Mouse (Mus musculus): ENCODE measurements at regions not wholly inside any gene's neighbourhood (a gene's known extent, or its start where the extent isn't known, plus 50 kb on each side); places are given as distances from the start of the nearest gene placed in this dataset.

- WGBS, result 70% methylated on average over 17 of the region's 17 CpGs
- no peaks in the 10 kb centered on the region for H3K4me1 ChIP-seq
- no peaks in the 10 kb centered on the region for H3K27me3 ChIP-seq (ENCODE audit: insufficient read depth, poor library complexity, severe bottlenecking)
- DNase-seq (ENCODE audit: low spot score), result no peak
- no peaks in the 10 kb centered on the region for H3K36me3 ChIP-seq
- H3K27ac ChIP-seq, result no peak overlapping the region
- H3K4me3 ChIP-seq, result no peak overlapping the region
- H3K9me3 ChIP-seq, result no peaks in the 10 kb centered on the region
Observed at GRCm38 (mm10) chr14:99743625-99744297, 445.3 kb downstream of the Klf5 start.

- Histone ChIP-seq H3K36me3 (no peaks in the 10 kb centered on the region), H3K27ac (no peak overlapping the region), H3K4me3 (no peak overlapping the region), H3K27me3 (ENCODE audit: insufficient read depth, poor library complexity, severe bottlenecking) (no peaks in the 10 kb centered on the region), H3K9me3 (no peaks in the 10 kb centered on the region), H3K4me1 (no peaks in the 10 kb centered on the region)
- WGBS, result 72% methylated on average over 7 of the region's 7 CpGs
- no peak for DNase-seq (ENCODE audit: low spot score)
Observed at GRCm38 (mm10) chr14:99745209-99745608, 446.7 kb downstream of the Klf5 start.

- H3K4me3 ChIP-seq, result no peak overlapping the region
- H3K36me3 ChIP-seq, result no peaks in the 10 kb centered on the region
- H3K4me1 ChIP-seq, result no peaks in the 10 kb centered on the region
- no peaks in the 10 kb centered on the region for H3K27me3 ChIP-seq (ENCODE audit: insufficient read depth, poor library complexity, severe bottlenecking)
- no peak overlapping the region for H3K27ac ChIP-seq
- no peaks in the 10 kb centered on the region for H3K9me3 ChIP-seq
- WGBS, result 85% methylated on average over 17 of the region's 17 CpGs
- DNase-seq (ENCODE audit: low spot score), result no peak
Observed at GRCm38 (mm10) chr14:99748166-99748565, 449.7 kb downstream of the Klf5 start.

GRCm38 (mm10) chr14:99749308-99750305, 451.1 kb downstream of the Klf5 start:
- Histone ChIP-seq H3K9me3 (no peaks in the 10 kb centered on the region), H3K36me3 (no peaks in the 10 kb centered on the region), H3K27ac (no peak overlapping the region), H3K27me3 (ENCODE audit: insufficient read depth, poor library complexity, severe bottlenecking) (no peaks in the 10 kb centered on the region), H3K4me3 (no peak overlapping the region), H3K4me1 (no peaks in the 10 kb centered on the region)
- no peak for DNase-seq (ENCODE audit: low spot score)
- 74% methylated on average over 12 of the region's 12 CpGs for WGBS

- no peaks in the 10 kb centered on the region for H3K4me1 ChIP-seq
Observed at GRCm38 (mm10) chr14:99758045-99758444, 459.6 kb downstream of the Klf5 start.

GRCm38 (mm10) chr14:99763336-99763735, 464.8 kb downstream of the Klf5 start:
- 81% methylated on average over 3 of the region's 3 CpGs for WGBS
- H3K27ac ChIP-seq, result no peak overlapping the region
- H3K36me3 ChIP-seq, result no peaks in the 10 kb centered on the region
- H3K9me3 ChIP-seq, result no peaks in the 10 kb centered on the region
- no peaks in the 10 kb centered on the region for H3K27me3 ChIP-seq (ENCODE audit: insufficient read depth, poor library complexity, severe bottlenecking)
- DNase-seq (ENCODE audit: low spot score), result no peak
- H3K4me1 ChIP-seq, result no peaks in the 10 kb centered on the region
- no peak overlapping the region for H3K4me3 ChIP-seq

More at GRCm38 (mm10) chr14:99758045-99758444, 459.6 kb downstream of the Klf5 start:
- Histone ChIP-seq H3K4me3 (no peak overlapping the region), H3K36me3 (no peaks in the 10 kb centered on the region), H3K9me3 (no peaks in the 10 kb centered on the region), H3K27ac (no peak overlapping the region), H3K27me3 (ENCODE audit: insufficient read depth, poor library complexity, severe bottlenecking) (no peaks in the 10 kb centered on the region)
- 60% methylated on average over 5 of the region's 5 CpGs for WGBS
- DNase-seq (ENCODE audit: low spot score), result no peak

- no peaks in the 10 kb centered on the region for H3K36me3 ChIP-seq
- H3K4me3 ChIP-seq, result no peak overlapping the region
- WGBS, result 81% methylated on average over 1 of the region's 1 CpGs
- DNase-seq (ENCODE audit: low spot score), result no peak
- H3K27me3 ChIP-seq (ENCODE audit: insufficient read depth, poor library complexity, severe bottlenecking), result no peaks in the 10 kb centered on the region
- H3K4me1 ChIP-seq, result peaks cover 10% of the 10 kb centered on the region
- H3K27ac ChIP-seq, result no peak overlapping the region
- no peaks in the 10 kb centered on the region for H3K9me3 ChIP-seq
Observed at GRCm38 (mm10) chr14:99771009-99771408, 472.5 kb downstream of the Klf5 start.

- H3K36me3 ChIP-seq, result no peaks in the 10 kb centered on the region
- no peaks in the 10 kb centered on the region for H3K27me3 ChIP-seq (ENCODE audit: insufficient read depth, poor library complexity, severe bottlenecking)
- WGBS, result 65% methylated on average over 19 of the region's 19 CpGs
- H3K4me1 ChIP-seq, result peaks cover 10% of the 10 kb centered on the region
- no peak overlapping the region for H3K4me3 ChIP-seq
- no peak overlapping the region for H3K27ac ChIP-seq
- no peak for DNase-seq (ENCODE audit: low spot score)
- no peaks in the 10 kb centered on the region for H3K9me3 ChIP-seq
Observed at GRCm38 (mm10) chr14:99772774-99773423, 474.4 kb downstream of the Klf5 start.

GRCm38 (mm10) chr14:99778477-99778876, 480.0 kb downstream of the Klf5 start:
- no peaks in the 10 kb centered on the region for H3K36me3 ChIP-seq
- no peaks in the 10 kb centered on the region for H3K9me3 ChIP-seq
- peaks cover 14% of the 10 kb centered on the region for H3K4me1 ChIP-seq
- H3K27me3 ChIP-seq (ENCODE audit: insufficient read depth, poor library complexity, severe bottlenecking), result no peaks in the 10 kb centered on the region
- WGBS, result 18% methylated on average over 8 of the region's 8 CpGs
- no peak for DNase-seq (ENCODE audit: low spot score)
- no peak overlapping the region for H3K27ac ChIP-seq
- no peak overlapping the region for H3K4me3 ChIP-seq

- no peak overlapping the region for H3K4me3 ChIP-seq
- WGBS, result 69% methylated on average over 4 of the region's 4 CpGs
- H3K36me3 ChIP-seq, result no peaks in the 10 kb centered on the region
- DNase-seq (ENCODE audit: low spot score), result no peak
- H3K4me1 ChIP-seq, result peaks cover 11% of the 10 kb centered on the region
- H3K27ac ChIP-seq, result no peak overlapping the region
- no peaks in the 10 kb centered on the region for H3K9me3 ChIP-seq
- H3K27me3 ChIP-seq (ENCODE audit: insufficient read depth, poor library complexity, severe bottlenecking), result no peaks in the 10 kb centered on the region
Observed at GRCm38 (mm10) chr14:99778957-99779356, 480.5 kb downstream of the Klf5 start.

- H3K36me3 ChIP-seq, result no peaks in the 10 kb centered on the region
- WGBS, result 81% methylated on average over 1 of the region's 1 CpGs
- DNase-seq (ENCODE audit: low spot score), result no peak
- H3K27ac ChIP-seq, result no peak overlapping the region
- no peak overlapping the region for H3K4me3 ChIP-seq
- H3K4me1 ChIP-seq, result peaks cover under 1% of the 10 kb centered on the region; the same call in 1 of the 2 replicates
- no peaks in the 10 kb centered on the region for H3K27me3 ChIP-seq (ENCODE audit: insufficient read depth, poor library complexity, severe bottlenecking)
- no peaks in the 10 kb centered on the region for H3K9me3 ChIP-seq
Observed at GRCm38 (mm10) chr14:99783646-99784045, 485.2 kb downstream of the Klf5 start.

- H3K27ac ChIP-seq, result no peak overlapping the region
- H3K4me1 ChIP-seq, result no peaks in the 10 kb centered on the region
- H3K9me3 ChIP-seq, result no peaks in the 10 kb centered on the region
- DNase-seq (ENCODE audit: low spot score), result no peak
- 86% methylated on average over 5 of the region's 5 CpGs for WGBS
- H3K4me3 ChIP-seq, result no peak overlapping the region
- no peaks in the 10 kb centered on the region for H3K36me3 ChIP-seq
- H3K27me3 ChIP-seq (ENCODE audit: insufficient read depth, poor library complexity, severe bottlenecking), result no peaks in the 10 kb centered on the region
Observed at GRCm38 (mm10) chr14:99785106-99785505, 486.6 kb downstream of the Klf5 start.

- DNase-seq (ENCODE audit: low spot score), result no peak
- no peaks in the 10 kb centered on the region for H3K4me1 ChIP-seq
- H3K4me3 ChIP-seq, result no peak overlapping the region
- H3K27ac ChIP-seq, result no peak overlapping the region
- no peaks in the 10 kb centered on the region for H3K27me3 ChIP-seq (ENCODE audit: insufficient read depth, poor library complexity, severe bottlenecking)
- H3K9me3 ChIP-seq, result no peaks in the 10 kb centered on the region
- H3K36me3 ChIP-seq, result no peaks in the 10 kb centered on the region
- WGBS, result 84% methylated on average over 1 of the region's 1 CpGs
Observed at GRCm38 (mm10) chr14:99786367-99786766, 487.9 kb downstream of the Klf5 start.

Data from heart, embryonic 10.5 days (tissue).